Mouse (Mus musculus) bone marrow, adult 2 months (tissue): Measurements from ENCODE around the gene Arhgef28.

Experiments used
- CTCF ChIP-seq: fragments of 200-500 bp; IDR thresholded peaks from 2 replicates; pipeline ENCODE4 v1.5.1; 2011; ENCODE audit warnings: low read length, control low read depth; ENCODE audit not compliant: control insufficient read depth, insufficient read depth
- POLR2A ChIP-seq: fragments of 200-500 bp; IDR thresholded peaks from 2 replicates; pipeline ENCODE4 v1.6.1; 2011; ENCODE audit warnings: low read depth, mild to moderate bottlenecking, control low read depth, low read length, borderline replicate concordance; ENCODE audit not compliant: control insufficient read depth

- TF ChIP-seq CTCF: no peak
- TF ChIP-seq POLR2A: no peak
These were observed 286.6 kb downstream of the Arhgef28 start for GRCm38 (mm10) chr13:97919590-97919989.
